Mouse (Mus musculus) stomach, embryonic 15.5 days (tissue): Measurements from ENCODE around the gene Fitm1. TPM values are rescaled to one million over a fixed set of nuclear protein-coding genes. Genes with fewer than 3 reads are reported as not detected.

Source experiments
- ATAC-seq: fragments of 200-750 bp; cut with Nextera tagmentation; 2 replicates; pipeline ENCODE4 v1.8.0; 2017; ENCODE audit warnings: low read depth, moderate number of reproducible peaks, moderate TSS enrichment; ENCODE audit not compliant: insufficient read depth, low FRiP score
- H3K27ac ChIP-seq: fragments of 300-500 bp; sonication (generic); 2 replicates; pipeline ENCODE4 v1.5.1; 2015; ENCODE audit warnings: mild to moderate bottlenecking, inconsistent platforms
- H3K27me3 ChIP-seq: fragments of 300-500 bp; sonication (generic); replicated peaks from 2 replicates; pipeline ENCODE4 v1.6.1; 2015; ENCODE audit warnings: inconsistent platforms
- H3K36me3 ChIP-seq: fragments of 300-500 bp; sonication (generic); 2 replicates; pipeline ENCODE4 v1.6.1; 2015; ENCODE audit warnings: inconsistent platforms
- H3K4me1 ChIP-seq: fragments of 300-500 bp; sonication (generic); 2 replicates; pipeline ENCODE4 v1.6.1; 2015; ENCODE audit warnings: inconsistent platforms
- H3K4me2 ChIP-seq: fragments of 300-500 bp; sonication (generic); 2 replicates; pipeline ENCODE4 v1.6.1; 2015; ENCODE audit warnings: mild to moderate bottlenecking, inconsistent platforms
- H3K4me3 ChIP-seq: fragments of 300-500 bp; sonication (generic); replicated peaks from 2 replicates; pipeline ENCODE4 v1.5.1; 2015; ENCODE audit warnings: inconsistent platforms
- H3K9ac ChIP-seq: fragments of 300-500 bp; sonication (generic); 2 replicates; pipeline ENCODE4 v1.6.1; 2015; ENCODE audit warnings: inconsistent platforms
- H3K9me3 ChIP-seq: fragments of 300-500 bp; sonication (generic); 2 replicates; pipeline ENCODE4 v1.6.1; 2016; ENCODE audit warnings: inconsistent platforms
- WGBS: fragments of 180-500 bp; shearing (Covaris S2); methylation state at CpG from one replicate; pipeline ENCODE4 v1.1.7; 2015; 5-methylcytosine and 5-hydroxymethylcytosine counted together
- polyA plus RNA-seq: library from polyadenylated mRNA; unstranded; fragments of >200 nt; fragmentation: Nextera tagmentation; extraction: Ambion mirVana; gene quantifications from 2 replicates; pipeline ENCODE4 v1.2.1, GENCODE M21; 2015

Fitm1 gene
- polyA plus RNA-seq, 1 experiment from 2014 or later = 0.50 TPM

- no peaks in the 10 kb centered on the region for H3K27me3 ChIP-seq
- H3K27ac ChIP-seq = no peak overlapping the region
- ATAC-seq = no peak
- H3K9me3 ChIP-seq = no peaks in the 10 kb centered on the region
- no peaks in the 10 kb centered on the region; the same call in 1 of the 2 replicates for H3K36me3 ChIP-seq
- H3K9ac ChIP-seq = no peak overlapping the region
- WGBS = 75% methylated on average over 3 of the region's 3 CpGs
- H3K4me2 ChIP-seq = no peak overlapping the region
- H3K4me1 ChIP-seq = peaks cover 7% of the 10 kb centered on the region; the same call in 1 of the 2 replicates
- no peak overlapping the region for H3K4me3 ChIP-seq
Observed at GRCm38 (mm10) chr14:55555788-55556187, 19.6 kb upstream of the Fitm1 start.

DNA sequence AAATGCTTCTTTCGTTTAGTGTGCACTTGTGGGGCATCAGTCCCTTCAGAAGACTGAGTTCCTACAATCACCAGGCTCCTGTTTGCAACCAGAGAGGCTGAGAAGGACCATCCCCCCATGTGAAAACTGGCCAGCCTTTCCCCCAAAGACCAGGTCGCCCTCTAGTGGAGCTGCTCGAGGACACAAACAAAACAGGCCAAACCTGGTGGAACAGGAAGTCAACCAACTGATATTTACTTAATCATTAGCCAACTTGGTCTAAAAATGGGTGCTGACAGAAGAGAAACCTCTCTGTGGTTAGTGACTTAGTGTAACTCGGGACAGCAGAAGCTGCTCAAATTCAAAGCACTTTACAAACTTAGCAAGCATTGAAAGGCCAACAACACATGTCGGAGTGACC is 18.4 kb upstream of the Fitm1 start:
- Histone ChIP-seq H3K4me2 (0 out of 2 replicates have a peak overlapping the region, but pooled peaks have one; percentile 16), H3K9me3 (no peaks in the 10 kb centered on the region), H3K27me3 (no peaks in the 10 kb centered on the region)

DNA sequence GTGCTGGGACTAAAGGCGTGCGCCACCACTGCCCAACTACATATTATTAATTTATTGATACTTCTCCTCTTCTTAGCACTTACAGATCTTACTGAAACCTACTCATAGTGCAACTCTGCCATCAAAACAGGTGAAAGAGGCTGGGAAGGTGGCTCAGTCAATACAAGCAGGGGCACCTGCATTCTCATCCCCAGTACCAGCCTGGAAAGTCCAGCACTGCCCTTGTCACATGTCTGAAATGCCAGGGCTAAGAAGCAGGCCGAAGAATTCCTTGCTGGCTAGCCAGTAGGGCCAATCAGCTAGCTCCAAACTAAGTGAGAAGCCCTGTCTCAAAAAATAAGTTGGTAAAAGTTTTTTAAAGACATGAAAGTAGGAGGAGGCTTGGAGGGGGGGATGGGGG is 17.8 kb upstream of the Fitm1 start:
- no peak overlapping the region for H3K9ac ChIP-seq
- peak overlapping the region; percentile 84 for H3K27ac ChIP-seq
- 87% methylated on average over 3 of the region's 3 CpGs for WGBS
- no peak for ATAC-seq
- H3K4me2 ChIP-seq = no peak overlapping the region
- H3K4me1 ChIP-seq = peaks cover 20% of the 10 kb centered on the region
- H3K27me3 ChIP-seq = no peaks in the 10 kb centered on the region
- no peak overlapping the region for H3K4me3 ChIP-seq
- no peaks in the 10 kb centered on the region for H3K36me3 ChIP-seq
- H3K9me3 ChIP-seq = no peaks in the 10 kb centered on the region

More for the DNA sequence above, 18.4 kb upstream of the Fitm1 start:
- H3K4me1 ChIP-seq = peaks cover 17% of the 10 kb centered on the region
- no peak overlapping the region for H3K4me3 ChIP-seq
- WGBS = 22% methylated on average over 5 of the region's 5 CpGs
- no peaks in the 10 kb centered on the region for H3K36me3 ChIP-seq
- peak overlapping the region; percentile 84 for H3K27ac ChIP-seq
- no peak for ATAC-seq
- H3K9ac ChIP-seq = no peak overlapping the region

DNA sequence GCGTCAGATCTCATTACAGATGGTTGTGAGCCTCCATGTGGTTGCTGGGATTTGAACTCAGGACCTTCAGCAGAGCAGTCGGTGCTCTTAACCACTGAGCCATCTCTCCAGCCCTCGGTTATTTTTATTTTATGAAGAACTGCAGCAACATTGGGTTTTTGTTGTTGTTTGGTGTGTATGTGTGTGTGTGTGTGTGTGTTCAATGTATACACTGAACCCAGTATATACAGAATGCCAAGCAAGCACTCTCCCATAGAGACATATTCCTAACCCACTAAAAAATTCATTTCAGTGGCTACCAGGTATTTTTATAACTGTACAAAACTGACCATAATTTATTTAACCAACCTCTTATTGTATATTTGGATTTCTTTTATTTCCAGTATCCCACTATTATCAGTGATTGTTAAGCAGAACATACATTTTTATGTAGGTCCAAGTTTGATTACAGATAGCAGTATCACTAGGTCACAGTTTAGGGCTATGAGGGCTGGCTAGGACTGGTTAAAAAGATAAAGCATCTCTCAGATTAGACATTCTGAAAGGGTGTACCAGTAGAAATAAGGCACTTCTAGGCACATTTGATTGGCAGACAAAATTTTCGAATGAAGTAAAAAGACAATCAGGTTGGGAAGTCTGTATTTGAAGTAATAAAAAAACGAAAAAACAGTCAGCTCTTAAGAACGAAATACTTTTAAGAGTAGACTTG is 16.5 kb upstream of the Fitm1 start:
- no peaks in the 10 kb centered on the region for H3K27me3 ChIP-seq
- no peak overlapping the region for H3K9ac ChIP-seq
- ATAC-seq = no peak
- H3K27ac ChIP-seq = peak overlapping the region; percentile 98
- H3K4me1 ChIP-seq = peaks cover 20% of the 10 kb centered on the region
- no peaks in the 10 kb centered on the region for H3K9me3 ChIP-seq
- 48% methylated on average over 6 of the region's 6 CpGs for WGBS
- peak overlapping the region; percentile 80 for H3K4me2 ChIP-seq
- H3K36me3 ChIP-seq = peaks cover 6% of the 10 kb centered on the region; the same call in 1 of the 2 replicates
- H3K4me3 ChIP-seq = no peak overlapping the region

GRCm38 (mm10) chr14:55559799-55560201 is 15.6 kb upstream of the Fitm1 start, which contains the start of gene Dcaf11:
Gene Dcaf11 (plus strand): TSS chr14:55560006.
- Histone ChIP-seq H3K9ac (peak within 1 kb of the TSS; percentile 49), H3K4me1 (peaks cover 20% of the 10 kb centered on the region), H3K4me3 (peak within 1 kb of the TSS; percentile 64), H3K27me3 (no peaks in the 10 kb centered on the region), H3K27ac (peak within 1 kb of the TSS; percentile 98), H3K4me2 (peak within 1 kb of the TSS; percentile 80), H3K36me3 (peaks cover 13% of the 10 kb centered on the region; the same call in 1 of the 2 replicates), H3K9me3 (no peaks in the 10 kb centered on the region)
- ATAC-seq = peak; percentile 84
- WGBS = under 1% methylated on average over 27 of the region's 27 CpGs

- peak within 1 kb of the TSS; percentile 98 for H3K27ac ChIP-seq
- H3K9me3 ChIP-seq = no peaks in the 10 kb centered on the region
- whole genome bisulfite sequencing = under 1% methylated on average over 51 of the region's 51 CpGs
- peak within 1 kb of the TSS; percentile 64 for H3K4me3 ChIP-seq
- peak within 1 kb of the TSS; percentile 49 for H3K9ac ChIP-seq
- peak within 1 kb of the TSS; percentile 80 for H3K4me2 ChIP-seq
- H3K27me3 ChIP-seq = no peaks in the 10 kb centered on the region
- ATAC-seq = peak; percentile 91
- H3K4me1 ChIP-seq = peaks cover 20% of the 10 kb centered on the region
- peaks cover 19% of the 10 kb centered on the region; the same call in 1 of the 2 replicates for H3K36me3 ChIP-seq
Observed at GRCm38 (mm10) chr14:55560202-55561073, 15.0 kb upstream of the Fitm1 start, which contains the start of gene A730061H03Rik. Gene A730061H03Rik (minus strand): TSS chr14:55560406.

DNA sequence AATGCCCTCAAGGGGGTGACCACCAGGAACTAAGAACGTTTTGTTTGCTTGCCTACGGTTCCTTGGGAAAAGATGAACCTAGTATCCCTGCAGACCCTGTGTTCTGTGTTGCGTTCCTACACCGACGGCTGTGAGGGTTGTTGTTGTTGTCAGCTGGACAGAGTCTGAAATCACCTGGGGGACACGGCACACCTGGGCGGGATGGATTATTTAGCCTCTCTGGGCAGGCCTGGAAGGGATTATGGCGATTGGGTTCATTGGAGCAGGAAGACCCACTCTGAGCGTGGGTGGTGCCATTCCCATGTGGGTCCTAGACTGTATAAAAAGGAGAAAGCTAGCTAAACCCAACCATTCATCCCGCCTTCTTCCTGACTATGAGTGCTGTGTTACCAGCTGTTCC is 13.6 kb upstream of the Fitm1 start:
- 76% methylated on average over 10 of the region's 10 CpGs for WGBS
- no peak for ATAC-seq
- no peak overlapping the region for H3K9ac ChIP-seq
- peak overlapping the region; percentile 80; the same call in 1 of the 2 replicates for H3K4me2 ChIP-seq
- H3K4me1 ChIP-seq = peaks cover 20% of the 10 kb centered on the region
- no peak overlapping the region for H3K4me3 ChIP-seq
- no peaks in the 10 kb centered on the region for H3K27me3 ChIP-seq
- peaks cover 32% of the 10 kb centered on the region for H3K36me3 ChIP-seq
- no peak overlapping the region for H3K27ac ChIP-seq
- H3K9me3 ChIP-seq = no peaks in the 10 kb centered on the region

DNA sequence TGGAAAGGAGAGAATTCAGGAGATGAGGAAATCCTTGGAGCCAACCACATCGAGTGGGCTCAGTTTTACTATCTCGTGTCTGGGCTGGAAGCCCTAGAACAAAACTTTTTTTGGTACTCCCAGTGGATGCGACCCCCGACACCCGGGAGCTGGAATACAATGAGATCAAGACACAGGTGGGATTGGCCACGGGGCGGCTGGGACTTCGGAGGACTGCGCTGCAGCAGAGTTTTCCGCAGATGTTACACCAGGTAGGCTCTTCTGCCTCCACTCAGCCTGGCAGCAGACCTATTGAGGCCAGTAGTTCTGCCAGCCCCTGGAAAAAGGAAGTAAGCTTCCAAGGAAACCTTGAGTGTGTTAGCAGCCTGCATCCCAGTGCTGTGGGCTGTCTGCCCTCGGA is 12.2 kb upstream of the Fitm1 start:
- Histone ChIP-seq H3K4me1 (peaks cover 13% of the 10 kb centered on the region), H3K27me3 (no peaks in the 10 kb centered on the region), H3K4me3 (no peak overlapping the region), H3K4me2 (no peak overlapping the region), H3K27ac (no peak overlapping the region), H3K9ac (no peak overlapping the region), H3K36me3 (peaks cover 45% of the 10 kb centered on the region), H3K9me3 (no peaks in the 10 kb centered on the region)
- 90% methylated on average over 11 of the region's 11 CpGs for WGBS
- ATAC-seq = no peak

GRCm38 (mm10) chr14:55565748-55566147 is 9.7 kb upstream of the Fitm1 start:
- 70% methylated on average over 3 of the region's 3 CpGs for WGBS
- Histone ChIP-seq H3K27ac (no peak overlapping the region), H3K4me1 (peaks cover 13% of the 10 kb centered on the region), H3K4me2 (no peak overlapping the region), H3K36me3 (peaks cover 59% of the 10 kb centered on the region), H3K9me3 (no peaks in the 10 kb centered on the region), H3K9ac (no peak overlapping the region), H3K27me3 (no peaks in the 10 kb centered on the region), H3K4me3 (no peak overlapping the region)
- ATAC-seq = no peak

DNA sequence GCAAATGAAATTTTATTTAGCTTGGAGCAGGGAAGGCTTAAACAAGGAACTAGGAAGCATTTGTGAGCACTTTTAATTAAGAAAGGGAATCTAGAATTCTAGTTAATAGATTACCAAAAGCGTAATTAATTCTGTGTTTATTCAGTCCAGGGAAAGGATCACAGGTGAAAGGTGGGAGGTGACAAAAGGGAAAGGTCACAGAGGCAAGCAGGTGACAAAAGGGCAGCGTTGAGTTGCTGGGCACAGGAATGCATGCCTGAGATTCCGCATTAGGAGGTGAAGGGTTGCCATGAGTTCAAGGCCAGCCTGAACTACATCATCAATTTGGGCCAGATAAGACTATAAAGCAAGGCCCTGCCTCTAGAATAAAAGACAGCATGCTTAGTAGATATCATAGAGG is 7.9 kb upstream of the Fitm1 start:
- Histone ChIP-seq H3K4me1 (no peaks in the 10 kb centered on the region), H3K27me3 (no peaks in the 10 kb centered on the region), H3K4me3 (no peak overlapping the region), H3K27ac (no peak overlapping the region), H3K36me3 (peaks cover 59% of the 10 kb centered on the region), H3K4me2 (no peak overlapping the region), H3K9ac (no peak overlapping the region), H3K9me3 (no peaks in the 10 kb centered on the region)
- 68% methylated on average over 3 of the region's 3 CpGs for WGBS
- no peak for ATAC-seq

DNA sequence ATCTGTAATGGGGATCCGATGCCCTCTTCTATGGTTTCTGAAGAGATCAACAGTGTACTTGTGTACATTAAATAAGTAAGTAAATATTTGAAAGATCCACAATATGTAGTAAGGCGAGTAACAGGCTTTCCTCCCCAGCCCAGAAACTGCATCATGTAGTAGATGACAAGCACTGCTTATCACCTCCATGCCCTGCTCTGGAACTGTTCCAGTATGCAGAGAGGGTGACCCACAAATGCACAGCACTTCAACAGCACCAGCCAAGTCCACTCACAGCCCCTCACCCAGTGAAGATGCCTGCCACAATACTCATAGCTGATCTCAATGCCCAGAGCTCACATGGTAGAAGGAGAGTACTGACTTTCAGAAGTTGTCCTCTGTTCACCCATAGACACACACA is 4.8 kb upstream of the Fitm1 start:
- H3K9me3 ChIP-seq = no peaks in the 10 kb centered on the region
- ATAC-seq = no peak
- H3K4me3 ChIP-seq = no peak overlapping the region
- H3K4me1 ChIP-seq = no peaks in the 10 kb centered on the region
- H3K4me2 ChIP-seq = no peak overlapping the region
- no peak overlapping the region for H3K27ac ChIP-seq
- no peak overlapping the region for H3K9ac ChIP-seq
- H3K36me3 ChIP-seq = peaks cover 38% of the 10 kb centered on the region
- WGBS = 73% methylated on average over 2 of the region's 2 CpGs
- H3K27me3 ChIP-seq = no peaks in the 10 kb centered on the region

DNA sequence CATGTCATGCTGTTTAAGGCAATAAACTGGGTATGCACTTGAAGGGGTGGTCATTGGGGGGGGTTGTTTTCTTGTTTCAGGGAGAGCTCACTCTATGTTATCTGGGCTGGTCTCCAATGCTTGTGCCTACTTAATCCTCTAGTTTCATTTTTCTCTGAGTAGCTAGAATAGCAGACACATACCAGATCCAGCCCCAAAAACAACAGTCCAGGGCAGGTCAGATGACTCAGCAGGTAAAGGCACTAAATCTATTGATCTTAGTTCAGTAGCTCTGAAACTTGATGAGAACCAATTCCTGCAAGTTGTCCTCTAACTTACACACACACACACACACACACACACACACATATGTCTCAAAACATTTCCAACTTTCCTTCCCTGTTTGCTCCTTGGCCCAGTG is 3.7 kb upstream of the Fitm1 start:
- no peak for ATAC-seq
- Histone ChIP-seq H3K9me3 (no peaks in the 10 kb centered on the region), H3K4me2 (no peak overlapping the region), H3K9ac (no peak overlapping the region), H3K27ac (no peak overlapping the region), H3K4me3 (no peak overlapping the region), H3K27me3 (no peaks in the 10 kb centered on the region), H3K36me3 (peaks cover 28% of the 10 kb centered on the region), H3K4me1 (no peaks in the 10 kb centered on the region)
